Mouse (Mus musculus) embryonic fibroblast, embryonic 13.5 days (primary cell): ENCODE measurements around the gene Hk2.

Experiments
- CTCF ChIP-seq: IDR thresholded peaks from 2 replicates; pipeline ENCODE4 v1.5.1; 2011; ENCODE audit warnings: mild to moderate bottlenecking, control low read depth, low read length, moderate library complexity, borderline replicate concordance; ENCODE audit not compliant: insufficient read depth
- POLR2A ChIP-seq: IDR thresholded peaks from 2 replicates; pipeline ENCODE4 v1.6.1; 2011; ENCODE audit warnings: low read depth, mild to moderate bottlenecking, control low read depth, low read length, moderate library complexity

GRCm38 (mm10) chr6:82775386-82775785 lies 1.1 kb upstream of the Hk2 start:
- TF ChIP-seq CTCF = no peak
- TF ChIP-seq POLR2A = no peak
